Comparison of ENCODE assay signal across 13 mouse cellular contexts in the genomic region with DNA sequence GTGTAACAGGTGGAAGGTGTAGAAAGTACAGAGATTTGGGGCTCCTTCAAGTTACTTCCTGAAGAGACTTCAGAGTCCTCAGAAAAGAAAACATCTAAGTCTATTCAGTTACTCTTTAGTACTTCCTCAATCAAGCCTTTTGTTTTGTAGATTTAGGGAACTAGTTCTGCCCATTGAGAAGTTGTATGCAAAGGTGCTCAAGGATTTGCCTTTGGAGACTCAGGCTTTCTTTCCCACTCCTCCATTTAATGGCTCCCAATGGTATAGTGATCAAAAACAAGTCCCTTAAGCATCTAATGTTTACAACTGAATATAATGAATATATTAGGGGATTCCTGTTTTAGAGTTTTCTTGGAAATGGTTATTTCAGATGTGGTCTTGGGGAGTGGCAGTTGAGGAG.
"Had no signal": no experiment of that assay in that cellular context is flagged by ENCODE, and none has a peak within 500 bp of the region (broad histone marks: within the 10 kb centered on the region; RNA-seq: fewer than 3 reads in every experiment).

No protein-coding gene starts in this region.

- DNase-seq: lung, adult 18-20 months; lung, embryonic 14.5 days; lung, postnatal 10 days; lung, postnatal 4 days; midbrain, embryonic 14.5 days; retina, postnatal 1 day; right cerebral cortex, adult 18-20 months; right cerebral cortex, postnatal 25 days; right cerebral cortex, postnatal 4 days; spleen, adult 18-20 months; thymus, adult 18-20 months; thymus, postnatal 14 days; thymus, postnatal 36 days had no signal
